Mouse (Mus musculus): Measurements from ENCODE around the gene Dzank1.

Gene Dzank1

GRCm38 (mm10) chr2:144526981-144527820, at the start of gene Dzank1, which contains the start of gene Polr3f:
Gene Dzank1 (minus strand): TSS chr2:144527414.
Gene Polr3f (plus strand): TSS chr2:144527718.
- DNase-seq, result peak; percentile 97

DNA sequence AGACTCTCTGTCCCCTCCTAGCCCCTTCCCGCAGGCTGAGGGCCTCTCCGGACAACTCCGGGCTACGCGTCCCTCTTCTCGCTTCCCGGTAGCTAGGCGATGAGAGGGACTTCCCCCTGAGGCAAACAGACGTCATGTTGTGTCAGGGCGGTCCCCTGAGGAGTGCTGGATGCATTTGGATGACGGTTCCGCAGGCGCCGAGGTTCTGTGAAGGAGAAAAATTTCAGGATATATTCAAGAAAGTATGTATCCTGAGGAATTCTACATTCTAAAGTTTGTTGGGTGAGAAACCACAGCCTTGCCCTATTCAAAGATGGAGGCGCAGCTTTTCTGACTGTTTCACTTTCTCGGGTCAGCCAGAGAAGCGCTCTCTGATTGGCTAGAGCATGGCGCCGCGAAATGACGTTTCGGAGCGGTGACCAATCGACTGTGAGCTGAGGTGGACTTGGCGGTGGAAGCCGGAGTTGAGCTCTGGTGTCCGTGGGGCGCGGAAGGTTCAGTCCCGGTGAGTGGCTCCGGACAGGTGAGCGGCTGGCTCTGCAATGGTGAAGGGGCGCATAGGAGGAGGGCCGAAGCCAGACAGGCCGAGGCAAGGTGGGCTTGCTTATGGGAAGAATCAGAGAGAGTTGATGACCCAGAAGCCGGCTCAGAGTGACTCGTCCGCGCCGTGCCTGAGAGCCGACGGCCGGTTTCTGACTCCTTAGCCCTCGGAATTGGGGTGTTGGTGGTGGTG, 28.8 kb upstream of the Dzank1 start, which contains the start of gene Sec23b:
Sec23b (plus strand) TSS at position 410 of the 733 bp plus-strand sequence.
- DNase-seq, result peak; percentile 95

- DNase-seq, result peak; percentile 4
Observed at GRCm38 (mm10) chr2:144555286-144555819, 28.1 kb upstream of the Dzank1 start.

GRCm38 (mm10) chr2:144553905-144554304, 26.7 kb upstream of the Dzank1 start:
- no peak for DNase-seq

DNA sequence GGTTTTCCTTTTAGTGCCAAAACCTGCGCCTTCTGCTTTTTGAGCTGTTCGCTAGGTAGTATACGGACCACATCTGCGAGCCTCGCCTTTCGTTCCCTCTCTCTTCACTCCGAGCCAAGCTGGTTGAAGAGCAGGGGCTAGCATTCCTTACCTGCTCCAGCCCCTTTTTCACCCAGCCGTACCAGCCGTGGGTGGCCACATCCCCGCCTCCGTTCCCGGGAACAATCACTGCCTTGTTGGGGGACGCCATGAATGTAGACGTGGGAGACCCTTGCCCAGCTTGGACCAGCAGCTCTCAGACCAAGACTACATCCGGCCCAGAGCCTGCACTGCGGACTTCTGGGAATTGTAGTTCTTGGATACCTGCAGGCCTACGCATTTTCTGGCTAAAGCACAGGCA, 23.3 kb upstream of the Dzank1 start, which contains the start of gene Rbbp9:
Rbbp9 (minus strand) TSS at position 341 of the 400 bp plus-strand sequence.
- peak; percentile 58 for DNase-seq

GRCm38 (mm10) chr2:144547559-144547958, 20.3 kb upstream of the Dzank1 start:
- no peak for DNase-seq

DNA sequence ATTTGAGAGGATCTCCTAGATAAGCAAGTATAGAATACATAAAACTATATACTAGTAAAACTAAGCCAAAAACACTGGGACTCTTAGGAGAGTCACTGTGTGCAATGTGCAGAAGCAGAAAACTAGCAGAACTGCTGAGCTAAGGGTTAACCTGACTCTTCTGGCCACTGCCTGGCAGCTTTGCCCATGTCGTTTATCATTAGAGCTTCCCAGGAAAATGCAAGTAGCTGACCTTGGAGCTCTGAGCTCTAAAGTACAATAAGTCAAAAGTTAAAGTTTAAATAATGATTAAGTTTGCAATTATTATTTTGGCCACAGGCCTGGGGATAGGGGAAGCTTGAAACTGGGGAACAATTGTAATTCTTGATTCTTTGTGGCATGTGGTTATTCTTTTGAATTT, 18.3 kb upstream of the Dzank1 start:
- no peak for DNase-seq

GRCm38 (mm10) chr2:144545061-144545460, 17.8 kb upstream of the Dzank1 start:
- no peak for DNase-seq

- DNase-seq, result no peak
Observed at GRCm38 (mm10) chr2:144544630-144545029, 17.4 kb upstream of the Dzank1 start.

DNA sequence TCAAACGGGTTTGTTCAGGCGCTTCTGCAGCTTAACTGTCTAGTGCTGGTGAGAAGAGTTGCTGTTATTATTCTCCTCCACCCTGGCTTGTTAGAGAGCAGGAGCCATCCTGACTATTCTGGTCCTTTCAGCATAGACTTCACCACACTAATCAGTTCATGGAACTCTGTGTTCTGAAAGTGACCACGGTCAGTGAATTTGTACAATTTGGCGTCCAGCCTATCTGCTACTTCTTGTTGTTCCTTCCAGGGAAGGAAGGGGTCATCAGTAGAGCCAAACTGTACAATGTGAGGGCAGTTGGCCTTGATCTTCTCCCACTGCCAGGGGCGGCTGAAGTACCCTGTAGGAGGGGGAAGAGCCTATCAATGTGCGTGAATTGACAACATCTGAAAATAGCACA, 16.5 kb upstream of the Dzank1 start:
- DNase-seq, result no peak

DNA sequence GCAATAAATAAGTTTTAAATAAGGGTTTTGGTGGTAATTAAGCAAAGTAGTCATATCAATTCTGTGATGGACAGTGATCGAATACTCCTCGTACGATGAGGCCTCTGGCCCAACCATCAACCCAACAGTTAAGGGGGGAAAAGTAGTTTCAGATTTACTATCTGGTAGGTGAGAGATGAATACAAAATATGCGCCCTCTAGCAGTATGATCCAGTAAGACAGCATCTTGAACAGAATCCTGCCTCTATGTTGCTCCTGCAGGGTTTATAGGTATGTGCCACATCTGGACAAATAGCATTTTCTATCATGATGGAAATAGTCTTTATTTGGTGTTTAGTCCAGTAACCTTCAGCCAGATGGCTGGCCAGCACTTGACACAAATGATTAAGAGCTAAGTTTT, 14.0 kb upstream of the Dzank1 start:
- peak; percentile 15 for DNase-seq

DNA sequence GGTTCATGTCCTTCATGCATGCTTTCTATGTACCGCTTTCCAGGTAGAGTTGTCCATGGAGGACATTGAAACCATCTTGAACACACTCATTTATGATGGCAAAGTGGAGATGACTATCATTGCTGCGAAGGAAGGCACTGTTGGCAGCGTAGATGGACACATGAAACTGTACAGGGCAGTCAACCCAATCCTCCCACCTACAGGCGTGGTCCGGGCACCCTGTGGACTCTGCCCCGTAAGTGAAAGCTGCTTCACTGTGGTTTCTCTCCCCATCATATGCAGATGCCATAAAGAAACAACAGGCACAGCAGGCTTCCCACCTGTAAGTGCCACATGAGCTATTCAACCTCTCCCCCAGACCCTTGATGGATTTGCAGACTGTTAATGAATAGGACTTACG, 9.9 kb upstream of the Dzank1 start:
- DNase-seq, result no peak

GRCm38 (mm10) chr2:144527821-144528174, 584 bp upstream of the Dzank1 start:
- no peak for DNase-seq

GRCm38 (mm10) chr2:144525856-144526255, 1.4 kb downstream of the Dzank1 start:
- DNase-seq, result no peak

DNA sequence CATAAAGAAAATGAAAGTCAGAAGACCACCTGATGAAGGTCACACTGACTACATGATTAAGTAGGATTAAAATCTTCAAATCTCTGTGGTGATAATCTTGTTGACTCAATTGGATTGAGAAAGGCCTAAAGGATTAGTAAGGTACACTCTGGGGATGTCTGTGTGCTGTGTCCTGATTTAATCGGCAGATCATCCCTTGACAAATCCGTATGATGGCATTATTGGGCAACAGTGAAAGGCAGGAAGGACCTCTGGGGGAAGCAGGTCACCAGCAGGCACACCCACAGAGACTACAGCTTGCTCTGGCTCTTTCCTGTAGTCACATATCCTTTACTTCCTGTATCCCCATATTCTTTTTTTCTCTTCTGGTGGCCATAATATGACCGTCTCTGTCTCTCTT, 7.4 kb downstream of the Dzank1 start:
- no peak for DNase-seq

DNA sequence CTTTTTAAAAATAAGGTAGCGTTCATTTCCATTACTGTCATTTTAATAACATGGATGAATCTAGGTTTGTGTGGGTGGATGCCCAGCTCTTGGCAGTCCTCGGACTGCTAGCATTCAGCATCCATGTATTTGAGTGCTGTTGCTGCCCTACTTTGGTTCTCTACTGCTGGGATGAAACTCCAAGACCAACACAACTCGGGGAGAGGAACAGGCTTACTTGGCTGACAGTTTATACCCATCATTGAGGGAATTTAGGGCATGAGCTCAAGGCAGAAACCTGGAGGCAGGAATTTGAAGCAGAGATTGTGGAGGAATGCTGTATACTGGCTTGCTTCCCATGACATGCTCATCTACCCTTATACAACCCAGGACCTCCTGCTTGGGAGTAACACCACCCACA, 12.6 kb downstream of the Dzank1 start:
- no peak for DNase-seq

GRCm38 (mm10) chr2:144502134-144502533, 25.1 kb downstream of the Dzank1 start:
- DNase-seq, result no peak

- no peak for DNase-seq
Observed at GRCm38 (mm10) chr2:144489342-144489741, 37.9 kb downstream of the Dzank1 start.

- no peak for DNase-seq
Observed at GRCm38 (mm10) chr2:144487476-144487875, 39.7 kb downstream of the Dzank1 start.

DNA sequence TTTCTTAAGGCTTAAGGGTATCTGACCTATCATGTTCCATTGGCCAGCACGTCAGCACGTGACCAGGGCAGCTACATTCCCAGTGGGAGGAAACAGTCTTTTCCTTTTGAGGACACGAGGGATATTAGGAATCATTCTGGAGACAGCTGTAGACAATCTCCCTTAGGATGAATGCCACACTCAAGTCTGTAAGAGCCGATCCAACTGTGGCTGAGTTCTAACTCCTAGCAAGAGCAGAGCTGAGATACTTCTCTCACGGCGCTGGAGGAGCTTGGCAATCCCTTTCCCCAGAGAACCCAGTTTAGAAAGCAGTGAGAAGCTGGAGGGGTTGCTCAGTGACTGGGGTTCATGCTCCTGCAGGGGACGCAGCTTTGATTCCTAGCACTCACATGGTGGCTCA, 41.8 kb downstream of the Dzank1 start:
- no peak for DNase-seq

DNA sequence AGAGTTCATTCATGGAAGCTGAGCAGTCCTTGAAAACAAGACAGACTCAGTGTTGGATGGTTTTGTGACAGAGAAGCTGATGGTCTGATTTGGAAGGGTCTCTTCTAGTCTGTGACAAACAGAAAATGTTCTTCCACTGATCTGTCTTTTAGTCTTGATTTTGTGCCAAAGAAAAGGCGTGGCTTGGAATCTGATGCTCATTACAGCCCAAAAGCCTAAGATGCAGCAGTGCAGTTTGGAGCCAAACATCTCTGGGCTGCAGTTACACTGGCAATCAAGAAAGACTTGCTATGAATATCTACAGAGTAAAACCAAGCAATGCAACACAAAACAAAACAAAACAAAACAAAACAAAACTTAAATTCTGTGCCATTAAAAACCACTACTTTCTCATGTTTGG, 43.1 kb downstream of the Dzank1 start:
- DNase-seq, result no peak

DNA sequence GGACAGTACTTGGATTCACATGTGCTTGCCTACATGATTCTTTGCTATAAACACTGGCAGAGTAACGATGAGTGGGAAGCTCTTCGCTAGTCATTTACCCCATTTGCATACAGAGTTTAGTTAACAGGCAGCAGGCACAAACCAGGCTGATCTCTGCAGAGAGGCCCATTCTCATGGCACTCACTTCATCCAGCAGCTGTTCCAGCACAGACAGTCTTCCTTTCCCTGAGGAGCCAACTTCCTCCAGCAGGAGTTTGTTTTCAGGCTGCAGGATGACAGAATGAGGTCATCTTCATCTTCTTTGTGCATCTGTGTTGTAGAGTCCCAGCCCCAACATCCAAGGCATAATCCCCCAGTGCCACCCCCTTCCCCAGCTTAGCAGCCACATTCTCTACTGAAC, 47.8 kb downstream of the Dzank1 start:
- DNase-seq, result no peak

- DNase-seq, result peak; percentile 28
Observed at GRCm38 (mm10) chr2:144467203-144467602, 60.0 kb downstream of the Dzank1 start.
